Mouse (Mus musculus) hindbrain, embryonic 12.5 days (tissue): ENCODE results near the gene Txnip. TPM values are rescaled to one million over a fixed set of nuclear protein-coding genes. Genes with fewer than 3 reads are reported as not detected.

Experiments
- ATAC-seq: fragments of 200-750 bp; cut with Nextera tagmentation; 2 replicates; pipeline ENCODE4 v1.8.0; 2017; ENCODE audit warnings: moderate TSS enrichment; ENCODE audit not compliant: low FRiP score
- H3K27ac ChIP-seq: fragments of 300-500 bp; sonication (generic); 2 replicates; pipeline ENCODE4 v1.5.1; 2016; ENCODE audit warnings: mild to moderate bottlenecking
- H3K27me3 ChIP-seq: fragments of 300-500 bp; sonication (generic); 2 replicates; pipeline ENCODE4 v1.6.1; 2016; ENCODE audit warnings: mild to moderate bottlenecking
- H3K36me3 ChIP-seq: fragments of 300-500 bp; sonication (generic); 2 replicates; pipeline ENCODE4 v1.6.1; 2016; ENCODE audit warnings: mild to moderate bottlenecking
- H3K4me1 ChIP-seq: fragments of 300-500 bp; sonication (generic); 2 replicates; pipeline ENCODE4 v1.6.1; 2016
- H3K4me2 ChIP-seq: fragments of 300-500 bp; sonication (generic); replicated peaks from 2 replicates; pipeline ENCODE4 v1.6.1; 2016; ENCODE audit warnings: mild to moderate bottlenecking
- H3K4me3 ChIP-seq: fragments of 300-500 bp; sonication (generic); 2 replicates; pipeline ENCODE4 v1.5.1; 2016; ENCODE audit warnings: mild to moderate bottlenecking
- H3K9ac ChIP-seq: fragments of 300-500 bp; sonication (generic); 2 replicates; pipeline ENCODE4 v1.6.1; 2016; ENCODE audit warnings: mild to moderate bottlenecking, moderate library complexity
- H3K9me3 ChIP-seq: fragments of 300-500 bp; sonication (generic); replicated peaks from 2 replicates; pipeline ENCODE4 v1.6.1; 2016; ENCODE audit warnings: mild to moderate bottlenecking
- WGBS: fragments of 180-500 bp; shearing (Covaris S2); methylation state at CpG from one replicate; pipeline ENCODE4 v1.1.7; 2016; 5-methylcytosine and 5-hydroxymethylcytosine counted together
- polyA plus RNA-seq: library from polyadenylated mRNA; unstranded; fragments of >200 nt; fragmentation: Nextera tagmentation; extraction: Ambion mirVana; gene quantifications from 2 replicates; pipeline ENCODE4 v1.2.1, GENCODE M21; 2016

Txnip gene
- polyA plus RNA-seq, 1 experiment from 2014 or later = 58.7 TPM

DNA sequence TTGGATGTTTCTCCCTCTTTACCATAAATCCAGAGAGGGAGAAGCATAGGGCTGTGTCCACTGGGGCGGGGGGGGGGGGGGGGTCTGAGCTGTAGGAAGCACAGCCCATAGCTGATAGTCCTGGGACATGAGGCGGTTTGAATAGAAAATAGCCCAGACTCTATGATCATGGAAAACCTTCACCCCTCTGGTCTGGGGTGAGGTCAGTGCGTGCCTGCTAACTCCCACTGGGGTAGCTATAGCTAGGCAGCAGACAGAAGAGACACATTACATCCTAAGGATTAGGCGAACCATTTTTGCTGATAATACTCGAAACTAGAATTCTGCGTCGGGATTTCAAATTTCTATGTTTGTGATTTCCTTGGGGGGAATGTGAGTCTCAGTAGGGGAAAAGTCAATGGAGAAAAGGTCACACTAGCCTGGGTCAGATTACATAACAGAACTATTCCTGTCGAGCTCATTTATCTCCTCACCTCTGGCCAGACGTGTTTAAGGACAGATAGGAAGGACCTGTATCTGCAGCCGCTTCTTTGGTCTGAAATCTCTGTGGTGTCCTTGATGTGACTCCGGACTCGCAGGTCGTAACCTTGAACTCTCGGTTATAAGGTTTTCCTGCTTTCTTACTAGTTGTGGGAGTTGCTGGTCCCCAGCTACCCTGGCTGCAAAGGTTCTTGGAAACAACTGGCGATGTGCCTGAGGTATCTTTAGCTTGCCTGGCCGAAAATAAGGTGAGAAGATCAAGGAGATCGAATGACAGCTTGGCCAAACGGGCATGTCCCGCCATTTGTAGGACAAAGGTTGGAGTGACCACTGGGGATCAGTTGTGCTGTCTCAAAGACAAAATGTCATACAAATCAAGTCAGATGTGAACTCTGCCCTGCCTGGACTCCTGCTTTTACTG, 16.1 kb downstream of the Txnip start:
- no peaks in the 10 kb centered on the region for H3K27me3 ChIP-seq
- WGBS = 74% methylated on average over 19 of the region's 19 CpGs
- ATAC-seq = no peak
- no peaks in the 10 kb centered on the region; the same call in 1 of the 2 replicates for H3K36me3 ChIP-seq
- H3K27ac ChIP-seq = no peak overlapping the region
- H3K4me2 ChIP-seq = no peak overlapping the region
- no peak overlapping the region for H3K4me3 ChIP-seq
- peaks cover 14% of the 10 kb centered on the region for H3K4me1 ChIP-seq
- H3K9me3 ChIP-seq = no peaks in the 10 kb centered on the region
- H3K9ac ChIP-seq = no peak overlapping the region

DNA sequence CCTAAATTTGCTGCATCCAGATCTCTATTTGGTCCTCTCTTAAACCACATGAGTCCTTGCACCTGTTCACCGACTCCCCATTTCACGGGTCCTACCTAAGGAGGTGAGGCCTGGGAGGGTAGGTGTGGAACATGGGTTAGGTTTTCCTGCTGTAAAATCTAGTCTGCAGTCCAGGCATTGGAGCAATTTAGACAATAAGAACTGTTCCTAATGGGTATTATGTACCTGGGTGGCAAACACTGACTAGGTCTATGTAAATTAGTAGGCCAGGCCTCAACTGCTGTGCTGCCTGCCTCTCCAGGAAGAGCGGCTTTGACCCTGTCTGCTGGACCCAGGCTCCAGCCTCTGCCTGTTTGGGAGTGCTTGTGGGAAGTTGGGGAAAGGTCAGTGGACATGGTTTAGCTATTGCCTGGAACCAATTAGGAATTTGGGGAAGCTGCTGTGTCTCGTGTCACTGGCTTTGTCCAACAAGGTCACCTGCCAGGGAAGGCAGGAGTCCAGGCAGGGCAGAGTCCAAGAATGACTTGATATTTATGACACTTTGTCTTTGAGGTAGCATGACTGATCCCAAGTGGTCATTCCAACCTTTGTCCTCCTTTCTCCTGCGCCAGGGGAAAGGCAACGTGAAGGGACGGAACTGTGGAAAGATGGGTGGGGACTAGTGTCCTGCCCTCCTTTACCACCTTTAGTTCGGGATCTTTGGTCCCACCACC, 17.7 kb downstream of the Txnip start:
- H3K4me3 ChIP-seq = no peak overlapping the region
- H3K36me3 ChIP-seq = no peaks in the 10 kb centered on the region; the same call in 1 of the 2 replicates
- no peaks in the 10 kb centered on the region for H3K9me3 ChIP-seq
- H3K9ac ChIP-seq = no peak overlapping the region
- no peaks in the 10 kb centered on the region for H3K27me3 ChIP-seq
- no peak for ATAC-seq
- H3K4me1 ChIP-seq = peaks cover 19% of the 10 kb centered on the region
- H3K27ac ChIP-seq = no peak overlapping the region
- 79% methylated on average over 8 of the region's 8 CpGs for WGBS
- no peak overlapping the region for H3K4me2 ChIP-seq

DNA sequence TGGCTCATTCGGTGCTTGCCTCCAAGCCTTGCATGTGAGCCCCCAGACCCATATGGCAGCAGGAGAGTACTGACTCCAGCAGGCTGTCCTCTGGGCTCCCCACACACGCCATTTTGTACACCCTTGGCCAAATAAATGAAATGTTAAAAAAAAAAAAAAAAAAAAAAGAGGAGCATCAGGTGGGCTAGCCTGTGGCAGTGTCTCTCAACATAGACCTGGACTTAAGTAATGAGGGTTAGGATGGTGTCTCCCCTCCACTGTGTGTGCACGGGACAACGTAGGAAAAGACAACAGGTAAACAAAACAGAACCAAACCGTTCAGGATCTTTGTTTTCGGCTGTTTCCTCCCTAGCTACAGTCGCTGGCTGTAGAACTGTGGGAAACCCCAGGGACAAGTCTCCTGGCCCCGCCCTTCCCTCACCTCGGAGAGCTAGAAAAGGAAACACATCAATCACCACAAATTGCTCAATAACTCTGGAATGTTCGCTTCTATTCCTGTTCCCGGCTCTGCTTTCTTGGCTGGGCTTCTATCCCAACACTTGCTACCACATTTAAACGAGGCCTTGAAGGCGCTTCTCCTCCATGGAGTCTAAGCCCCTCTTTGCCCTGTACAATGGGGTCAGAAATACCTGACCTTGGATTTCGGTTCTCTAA, 18.4 kb downstream of the Txnip start:
- Histone ChIP-seq H3K27ac (peak overlapping the region; percentile 60), H3K4me2 (peak overlapping the region; percentile 42), H3K27me3 (0 out of 2 replicates have a peak, but pooled peaks cover 3% of the 10 kb centered on the region), H3K4me3 (peak overlapping the region; percentile 6; the same call in 1 of the 2 replicates), H3K4me1 (peaks cover 23% of the 10 kb centered on the region), H3K9ac (no peak overlapping the region; the same call in 1 of the 2 replicates), H3K9me3 (no peaks in the 10 kb centered on the region), H3K36me3 (no peaks in the 10 kb centered on the region; the same call in 1 of the 2 replicates)
- ATAC-seq = peak; percentile 3; the same call in 1 of the 2 replicates
- WGBS = 54% methylated on average over 14 of the region's 14 CpGs

DNA sequence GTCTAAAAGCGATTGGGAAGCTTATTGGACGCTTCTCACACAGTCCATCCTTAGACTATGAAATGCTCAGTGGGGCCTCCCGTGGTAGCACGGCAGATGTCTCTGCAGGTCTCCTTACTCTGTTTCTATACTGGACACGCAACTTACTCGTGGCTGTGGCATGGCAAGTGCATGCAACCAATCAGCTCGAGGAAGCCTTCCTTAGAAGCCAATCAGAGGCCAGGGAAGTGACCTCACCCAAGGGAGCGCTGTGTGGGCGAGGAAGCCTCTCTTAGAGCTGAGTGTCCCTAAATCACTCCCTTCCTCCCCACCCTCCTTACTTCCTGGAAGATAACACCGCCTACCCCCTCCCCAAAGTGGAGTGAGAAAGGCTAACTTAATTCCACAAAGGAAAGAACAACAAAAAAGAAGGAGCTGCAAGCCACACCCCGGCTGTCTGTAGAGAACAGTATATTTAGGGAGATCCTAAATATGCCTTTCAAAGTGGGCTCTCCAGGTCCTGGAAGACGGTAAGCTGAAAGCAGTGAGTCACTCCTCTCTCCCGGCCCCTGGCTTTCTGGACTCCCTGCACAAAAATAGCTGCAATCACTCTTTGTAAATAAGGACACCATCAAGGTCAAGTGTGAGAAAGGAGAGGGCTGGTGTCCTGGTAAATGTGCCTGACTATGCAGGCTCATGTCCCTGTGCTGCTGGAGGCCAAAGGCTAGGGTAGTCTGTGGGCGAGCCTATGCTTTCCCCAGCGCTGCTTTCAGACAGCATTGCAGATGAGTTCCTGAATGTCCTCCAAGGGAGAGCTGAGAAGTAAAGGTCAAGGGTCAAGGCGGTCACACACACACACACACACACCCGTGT, 19.2 kb downstream of the Txnip start, which contains the start of gene Gm16253:
Gene Gm16253 (plus strand): TSS at position 295 of the 852 bp plus-strand sequence.
- H3K27me3 ChIP-seq = 0 out of 2 replicates have a peak, but pooled peaks cover 11% of the 10 kb centered on the region
- no peaks in the 10 kb centered on the region for H3K9me3 ChIP-seq
- 28% methylated on average over 17 of the region's 17 CpGs for WGBS
- H3K4me1 ChIP-seq = peaks cover 23% of the 10 kb centered on the region
- peak within 1 kb of the TSS; percentile 6; the same call in 1 of the 2 replicates for H3K4me3 ChIP-seq
- no peaks in the 10 kb centered on the region; the same call in 1 of the 2 replicates for H3K36me3 ChIP-seq
- peak within 1 kb of the TSS; percentile 60 for H3K27ac ChIP-seq
- H3K4me2 ChIP-seq = peak within 1 kb of the TSS; percentile 42
- ATAC-seq = peak; percentile 83
- H3K9ac ChIP-seq = no peak within 1 kb of the TSS; the same call in 1 of the 2 replicates

DNA sequence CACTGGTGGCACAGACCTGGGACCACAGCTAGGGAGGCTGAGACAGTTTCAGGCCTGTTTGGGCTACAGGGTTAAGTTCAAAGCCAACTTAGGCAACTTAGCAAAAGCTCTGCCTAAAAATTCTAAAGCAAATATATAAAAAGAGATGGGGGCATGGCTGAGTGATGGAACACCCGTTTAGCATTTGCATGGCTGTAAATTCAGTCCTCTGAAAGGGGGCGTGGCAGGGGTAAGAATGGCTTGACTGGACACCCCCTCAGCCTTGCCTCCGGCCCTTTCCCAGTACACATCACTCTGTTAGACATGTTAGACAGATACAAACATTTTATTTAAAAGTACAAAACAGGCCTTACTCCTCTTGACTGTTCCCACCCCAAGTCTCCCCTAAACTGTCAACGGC, 19.8 kb downstream of the Txnip start:
- Histone ChIP-seq H3K4me3 (no peak overlapping the region), H3K27ac (peak overlapping the region; percentile 60), H3K36me3 (no peaks in the 10 kb centered on the region; the same call in 1 of the 2 replicates), H3K9me3 (no peaks in the 10 kb centered on the region), H3K4me1 (peaks cover 23% of the 10 kb centered on the region), H3K27me3 (0 out of 2 replicates have a peak, but pooled peaks cover 13% of the 10 kb centered on the region), H3K9ac (no peak overlapping the region), H3K4me2 (0 out of 2 replicates have a peak overlapping the region, but pooled peaks have one; percentile 42)
- WGBS = 74% methylated on average over 4 of the region's 4 CpGs
- ATAC-seq = no peak

DNA sequence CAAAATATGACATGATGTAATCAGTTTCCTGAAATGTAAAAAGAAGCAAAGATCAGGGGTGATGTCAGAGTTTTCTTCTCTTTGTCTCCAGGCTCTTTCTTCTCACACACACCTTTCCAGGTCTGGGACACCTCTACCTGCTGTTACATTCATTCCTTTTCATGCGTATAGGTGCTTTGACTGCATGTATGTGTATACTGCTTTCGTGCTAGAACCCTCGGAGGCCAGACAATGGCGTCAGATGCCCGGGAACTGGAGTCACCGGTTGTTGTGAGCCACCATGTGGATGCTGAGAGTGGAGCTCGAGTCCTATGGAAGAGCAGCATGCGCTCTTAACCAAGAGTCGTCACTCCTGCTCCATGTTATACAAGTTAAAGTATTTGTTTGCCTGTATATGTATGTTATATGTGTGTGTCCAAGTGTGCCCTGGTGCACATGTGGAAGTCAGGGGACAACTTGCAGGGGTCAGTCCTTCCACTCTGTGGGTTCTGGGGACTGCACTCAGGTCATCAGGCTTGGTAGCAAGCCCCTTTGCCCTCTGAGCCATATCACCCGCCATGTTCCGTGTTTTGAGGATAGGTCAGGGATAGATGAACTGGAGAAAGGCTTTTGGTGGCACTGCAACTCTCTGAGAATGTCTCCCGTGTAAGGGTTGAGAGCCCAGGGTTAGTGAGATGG, 20.9 kb downstream of the Txnip start:
- no peak overlapping the region for H3K4me2 ChIP-seq
- H3K27ac ChIP-seq = no peak overlapping the region
- no peak overlapping the region for H3K4me3 ChIP-seq
- H3K9me3 ChIP-seq = no peaks in the 10 kb centered on the region
- WGBS = 80% methylated on average over 12 of the region's 12 CpGs
- H3K36me3 ChIP-seq = no peaks in the 10 kb centered on the region; the same call in 1 of the 2 replicates
- ATAC-seq = no peak
- H3K4me1 ChIP-seq = peaks cover 23% of the 10 kb centered on the region
- no peak overlapping the region for H3K9ac ChIP-seq
- 0 out of 2 replicates have a peak, but pooled peaks cover 13% of the 10 kb centered on the region for H3K27me3 ChIP-seq

DNA sequence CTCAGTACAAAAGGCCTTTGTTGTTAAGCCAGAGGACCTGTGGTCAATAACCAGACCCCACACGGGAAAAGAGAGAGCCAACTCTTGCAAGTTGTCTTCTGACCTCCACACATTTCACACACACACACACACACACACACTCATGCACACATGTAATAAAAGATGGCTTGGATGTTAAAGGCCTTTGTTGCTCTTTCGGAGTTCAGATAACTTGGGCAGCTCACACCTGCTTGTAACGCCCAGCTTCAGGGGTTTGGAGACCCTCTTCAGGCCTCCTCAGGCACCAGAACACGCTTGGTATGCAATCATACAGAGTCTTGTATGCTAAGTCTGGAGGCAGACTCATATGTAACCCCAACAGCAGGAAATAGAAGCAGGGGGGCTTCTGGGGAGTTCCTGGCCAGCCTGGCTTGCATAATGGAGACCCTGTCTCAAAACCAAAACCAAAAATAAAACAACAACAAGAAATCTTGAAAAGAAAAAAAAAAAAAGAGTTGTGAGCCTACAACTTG, 21.5 kb downstream of the Txnip start:
- no peak overlapping the region for H3K4me3 ChIP-seq
- H3K27me3 ChIP-seq = 0 out of 2 replicates have a peak, but pooled peaks cover 13% of the 10 kb centered on the region
- H3K9me3 ChIP-seq = no peaks in the 10 kb centered on the region
- no peak for ATAC-seq
- WGBS = 76% methylated on average over 4 of the region's 4 CpGs
- no peak overlapping the region for H3K9ac ChIP-seq
- H3K4me1 ChIP-seq = peaks cover 23% of the 10 kb centered on the region
- no peak overlapping the region for H3K4me2 ChIP-seq
- no peaks in the 10 kb centered on the region; the same call in 1 of the 2 replicates for H3K36me3 ChIP-seq
- no peak overlapping the region for H3K27ac ChIP-seq

DNA sequence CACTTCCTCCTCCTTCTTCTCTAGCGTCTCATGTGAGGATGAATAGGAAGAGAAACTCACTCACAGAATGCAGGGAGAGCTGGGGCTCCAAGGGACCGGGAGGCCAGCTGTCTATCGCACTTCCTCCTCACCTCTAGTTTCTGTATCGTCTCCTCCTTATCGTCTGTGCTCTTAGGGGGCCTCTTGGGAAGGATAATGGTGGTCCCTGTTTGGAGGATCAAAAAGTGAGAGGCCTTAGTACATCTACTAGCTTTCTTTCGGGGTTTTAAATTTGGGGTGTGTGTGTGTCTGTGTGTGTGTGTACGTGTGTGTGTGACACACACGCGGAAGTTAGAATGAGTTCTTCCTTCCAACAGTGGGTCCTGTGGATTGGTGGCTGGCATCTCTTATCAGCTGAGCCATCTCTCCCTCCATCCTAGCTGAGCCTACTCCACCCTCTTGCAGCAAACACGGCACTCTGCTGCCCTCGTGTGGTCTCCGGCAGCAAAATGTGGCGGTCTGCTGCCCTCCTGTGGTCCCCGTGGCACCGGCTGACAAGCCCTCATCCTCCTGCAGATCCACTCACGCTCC, 22.2 kb downstream of the Txnip start:
- Histone ChIP-seq H3K4me3 (peak overlapping the region; percentile 15), H3K27ac (0 out of 2 replicates have a peak overlapping the region, but pooled peaks have one; percentile 5), H3K36me3 (no peaks in the 10 kb centered on the region; the same call in 1 of the 2 replicates), H3K9ac (peak overlapping the region; percentile 45; the same call in 1 of the 2 replicates), H3K27me3 (0 out of 2 replicates have a peak, but pooled peaks cover 13% of the 10 kb centered on the region), H3K4me1 (peaks cover 23% of the 10 kb centered on the region), H3K4me2 (peak overlapping the region; percentile 49), H3K9me3 (no peaks in the 10 kb centered on the region)
- peak; percentile 61 for ATAC-seq
- 10% methylated on average over 16 of the region's 16 CpGs for WGBS

DNA sequence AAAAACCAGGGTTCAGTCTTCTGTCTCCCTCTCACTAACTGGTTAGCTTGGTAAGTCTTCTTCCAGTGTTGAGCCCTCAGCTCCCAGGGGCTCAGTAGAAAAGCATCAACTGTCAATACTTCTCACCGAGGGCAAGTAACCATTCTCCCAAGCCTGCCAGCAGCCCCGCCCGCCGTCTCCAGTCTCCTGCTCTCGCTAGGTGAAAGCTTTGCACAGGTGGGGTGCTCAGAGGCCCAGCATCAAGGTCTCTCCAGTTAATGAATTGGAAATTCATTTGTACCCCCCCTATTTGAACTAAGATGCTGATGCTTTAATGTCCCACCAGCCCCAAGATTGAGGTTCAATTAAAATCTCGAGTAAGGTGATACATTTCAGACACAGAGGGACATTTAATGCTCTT, 23.4 kb downstream of the Txnip start:
- H3K4me1 ChIP-seq = peaks cover 22% of the 10 kb centered on the region
- no peak overlapping the region for H3K4me3 ChIP-seq
- H3K9me3 ChIP-seq = no peaks in the 10 kb centered on the region
- H3K27me3 ChIP-seq = 0 out of 2 replicates have a peak, but pooled peaks cover 13% of the 10 kb centered on the region
- 43% methylated on average over 6 of the region's 6 CpGs for WGBS
- H3K9ac ChIP-seq = no peak overlapping the region
- no peak overlapping the region for H3K27ac ChIP-seq
- H3K36me3 ChIP-seq = no peaks in the 10 kb centered on the region; the same call in 1 of the 2 replicates
- ATAC-seq = no peak
- no peak overlapping the region for H3K4me2 ChIP-seq
